Mouse (Mus musculus) heart, adult 8-10 months (tissue): ENCODE results near the gene Gm39115. TPM values are rescaled to one million over a fixed set of nuclear protein-coding genes. Genes with fewer than 3 reads are reported as not detected.

Experiments
- DNase-seq: peaks from one replicate; pipeline ENCODE4 v3.0.0; 2022; ENCODE audit warnings: low spot score
- total RNA-seq, 4 experiments: library from RNA; stranded (reverse); gene quantifications; 2 replicates each; pipeline ENCODE4 v1.2.4; 2022

The Gm39115 gene
- total RNA-seq, 4 experiments from 2014 or later, result not detected

DNA sequence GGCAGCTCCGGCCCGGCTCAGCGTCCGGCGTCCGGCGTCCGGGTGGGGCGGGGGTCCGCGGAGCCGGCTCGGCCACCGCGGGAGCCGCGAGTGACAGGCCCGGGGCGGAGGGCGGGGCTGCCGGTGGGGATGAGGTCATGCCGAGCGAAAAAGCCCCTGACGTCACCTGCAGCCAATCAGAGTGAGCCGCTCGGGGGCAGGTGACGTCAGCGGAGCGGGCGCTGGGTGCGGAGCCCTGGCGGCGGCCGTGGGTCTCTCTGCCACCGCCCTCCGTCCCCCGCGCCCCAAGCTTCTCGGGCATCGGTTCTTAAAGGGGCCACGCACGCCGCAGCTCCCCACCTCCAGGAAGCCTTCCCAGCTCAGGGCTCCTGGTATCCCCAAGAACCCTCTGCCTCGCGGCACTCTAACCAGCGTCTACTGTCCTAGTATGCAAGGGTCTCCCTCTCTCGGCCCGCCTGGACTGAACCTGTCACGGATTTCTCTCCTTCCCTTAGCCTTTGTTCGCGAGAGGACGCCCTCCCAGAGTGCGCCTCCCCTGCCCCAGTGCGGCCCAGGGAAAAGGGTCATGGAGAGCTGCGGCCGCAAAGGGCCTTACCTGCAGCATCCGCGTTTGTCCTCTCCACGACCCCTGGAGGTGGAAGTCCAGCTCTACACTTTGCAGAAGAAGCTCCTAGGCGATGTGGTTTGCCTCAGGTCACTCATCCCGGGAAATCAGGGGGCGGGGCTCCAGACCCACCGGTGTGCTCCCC lies 40.5 kb downstream of the Gm39115 start, which contains the start of gene Dusp8:
Gene Dusp8, minus strand, starts transcription at position 661 of the 749 bp plus-strand sequence.
- DNase-seq, result peak; percentile 93

DNA sequence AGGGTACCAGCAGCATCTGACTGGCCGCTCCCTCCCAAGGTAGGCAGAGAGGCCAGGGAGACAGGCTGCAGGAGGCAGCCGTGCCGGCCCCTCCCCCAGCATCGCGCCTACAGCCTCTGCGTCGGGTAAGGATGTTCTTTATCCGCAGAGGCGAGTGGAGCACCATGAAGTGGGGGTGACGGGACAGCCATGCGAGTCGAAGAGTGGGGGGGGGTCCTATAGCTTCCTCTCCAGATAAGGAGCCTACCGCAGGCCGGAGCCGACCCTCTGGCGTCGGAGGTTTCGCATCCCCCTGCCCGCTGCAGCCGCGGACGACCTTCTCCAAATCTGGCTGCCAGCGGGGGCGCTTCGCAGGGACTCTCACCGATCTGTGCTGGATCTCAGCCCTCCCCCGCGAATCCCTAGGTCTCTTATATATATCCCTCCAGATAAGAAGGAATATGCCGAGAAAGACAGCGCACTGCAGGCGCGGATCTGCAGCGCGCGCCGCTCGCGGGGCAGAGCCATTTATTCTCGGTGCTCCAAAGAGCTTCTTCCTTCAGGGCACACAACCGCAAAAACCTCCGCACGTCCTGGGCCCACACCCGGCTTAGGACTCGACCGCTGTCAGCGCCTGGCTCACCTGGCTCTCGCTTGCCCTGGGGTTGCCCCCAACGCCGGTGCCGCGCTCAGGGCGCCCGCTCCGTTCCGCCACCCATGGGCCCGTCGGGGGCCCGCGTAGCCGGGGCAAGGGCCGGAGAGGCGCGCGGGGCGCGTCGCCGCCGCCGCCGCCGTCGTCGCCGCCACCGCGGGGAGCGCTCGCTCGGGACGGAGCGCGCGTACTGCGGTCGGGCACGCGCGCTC lies 41.3 kb downstream of the Gm39115 start:
- DNase-seq, result no peak

DNA sequence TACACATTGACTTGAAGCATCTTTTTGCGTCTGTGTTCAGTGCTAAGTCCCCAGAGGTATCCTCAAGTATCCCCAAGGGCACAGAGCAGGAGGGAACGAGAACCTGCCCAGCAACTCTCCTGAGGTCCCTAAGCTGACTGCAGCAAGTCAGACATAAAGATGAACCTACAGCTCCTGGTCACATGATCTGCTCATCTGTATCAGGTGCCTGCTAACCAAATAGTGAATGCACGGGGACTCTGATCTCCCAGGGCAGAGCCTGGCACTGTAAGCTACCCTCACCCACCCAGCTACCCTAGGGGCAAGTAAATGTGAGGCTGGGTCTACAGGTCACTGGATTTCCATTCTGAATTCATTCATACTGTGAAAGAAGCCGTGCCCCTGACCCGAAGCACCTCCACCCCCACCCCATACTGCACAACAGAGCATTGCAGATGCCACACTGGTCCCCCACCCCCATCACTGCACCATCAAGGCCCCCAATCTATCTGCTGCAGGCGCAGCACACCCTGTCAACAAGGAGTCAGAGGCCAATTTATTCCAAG lies 42.1 kb downstream of the Gm39115 start:
- no peak for DNase-seq

DNA sequence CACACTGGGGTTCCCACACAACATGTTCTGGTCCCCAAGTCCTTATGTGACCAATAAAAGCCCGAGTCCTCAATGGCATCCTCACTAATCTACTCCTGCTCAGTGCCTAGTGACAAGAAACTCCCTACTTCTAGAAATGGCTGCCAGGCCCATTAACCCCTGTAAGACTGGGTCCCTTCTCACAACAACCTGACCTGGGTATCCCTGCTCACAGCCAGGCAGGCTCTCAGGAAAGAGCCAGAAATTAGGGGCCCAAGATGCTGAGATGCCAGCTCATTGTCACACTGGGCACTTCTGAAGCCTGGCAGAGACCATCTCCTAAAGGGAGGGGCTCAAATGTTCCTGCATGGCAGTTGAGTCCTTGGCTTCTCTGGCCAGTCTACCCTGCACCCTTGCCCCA lies 42.8 kb downstream of the Gm39115 start:
- DNase-seq, result no peak

DNA sequence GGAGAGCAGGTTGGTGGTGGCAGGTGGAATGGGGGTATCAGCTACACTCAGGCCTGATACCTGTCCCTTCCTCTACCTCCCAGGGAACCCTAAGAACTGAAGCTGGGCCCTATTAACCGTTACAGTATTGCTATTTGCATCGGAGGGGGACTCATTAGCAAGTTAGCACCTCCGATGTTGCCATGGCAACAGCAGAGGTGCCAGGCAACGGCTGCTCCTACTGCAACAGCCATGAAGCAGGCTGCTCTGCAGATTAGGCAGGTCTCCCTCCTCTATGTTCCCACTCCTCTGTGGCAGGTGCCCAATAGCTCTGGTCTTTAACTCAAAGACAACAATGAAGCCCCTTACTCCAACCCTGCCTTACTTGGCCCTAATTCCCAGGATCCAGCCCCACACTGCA lies 44.0 kb downstream of the Gm39115 start:
- no peak for DNase-seq

DNA sequence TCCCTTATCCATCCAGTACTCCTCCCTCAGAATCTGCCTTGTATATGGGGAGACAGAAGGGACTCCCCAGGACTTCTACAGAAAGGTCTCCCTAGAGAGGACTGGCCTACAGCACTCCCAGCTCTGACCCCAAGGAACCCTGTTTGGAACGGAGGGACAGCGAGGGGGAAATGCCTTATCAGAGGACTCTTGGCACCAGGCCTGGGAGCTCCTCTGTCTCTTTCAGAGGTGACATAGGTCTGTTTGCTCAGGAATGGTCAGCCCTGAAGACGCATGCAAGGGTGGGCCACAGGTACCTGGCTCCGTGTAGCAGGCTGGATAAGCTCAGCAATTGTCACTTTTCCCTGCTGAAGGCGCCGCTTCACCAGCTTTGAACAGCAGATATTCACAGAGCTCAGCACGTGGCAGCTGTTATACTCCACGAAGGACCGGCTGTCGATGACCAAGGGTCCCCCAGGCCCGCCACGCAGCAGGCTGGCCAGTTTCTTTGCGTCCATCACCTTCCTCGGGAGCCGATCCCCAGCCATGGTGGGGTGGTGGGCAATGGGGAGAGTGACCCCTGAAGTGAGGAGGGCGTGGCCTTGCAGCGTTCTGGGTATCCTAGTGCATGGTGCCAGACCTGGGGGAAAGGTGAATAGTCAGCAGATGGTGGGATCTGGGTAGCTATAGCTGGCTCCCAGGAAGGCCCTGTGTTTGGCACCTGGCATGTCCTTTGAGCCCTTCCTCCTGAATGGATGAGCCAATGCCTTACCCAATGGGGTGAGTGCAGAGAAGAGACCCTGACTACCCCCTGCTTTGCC lies 46.0 kb downstream of the Gm39115 start:
- DNase-seq, result no peak

DNA sequence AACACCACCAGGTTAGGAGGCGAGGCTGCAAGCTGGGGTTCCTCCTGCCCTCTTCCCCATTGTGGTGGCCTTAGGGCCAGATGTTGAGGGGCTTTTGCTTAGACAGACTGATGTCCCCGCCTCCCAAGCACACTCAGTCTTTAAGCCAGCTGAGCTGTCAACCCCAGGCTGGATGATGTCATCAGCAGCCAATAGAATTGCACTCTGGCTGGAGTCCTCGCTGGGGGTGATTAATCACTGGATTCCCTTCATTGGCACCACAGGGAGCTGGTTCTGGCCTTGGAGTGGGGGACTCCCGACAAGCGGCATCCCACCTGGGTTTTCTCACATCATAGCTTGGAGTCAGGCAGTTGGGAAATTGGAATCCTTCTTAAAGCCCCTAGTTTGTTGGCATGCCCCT lies 46.9 kb downstream of the Gm39115 start:
- no peak for DNase-seq

DNA sequence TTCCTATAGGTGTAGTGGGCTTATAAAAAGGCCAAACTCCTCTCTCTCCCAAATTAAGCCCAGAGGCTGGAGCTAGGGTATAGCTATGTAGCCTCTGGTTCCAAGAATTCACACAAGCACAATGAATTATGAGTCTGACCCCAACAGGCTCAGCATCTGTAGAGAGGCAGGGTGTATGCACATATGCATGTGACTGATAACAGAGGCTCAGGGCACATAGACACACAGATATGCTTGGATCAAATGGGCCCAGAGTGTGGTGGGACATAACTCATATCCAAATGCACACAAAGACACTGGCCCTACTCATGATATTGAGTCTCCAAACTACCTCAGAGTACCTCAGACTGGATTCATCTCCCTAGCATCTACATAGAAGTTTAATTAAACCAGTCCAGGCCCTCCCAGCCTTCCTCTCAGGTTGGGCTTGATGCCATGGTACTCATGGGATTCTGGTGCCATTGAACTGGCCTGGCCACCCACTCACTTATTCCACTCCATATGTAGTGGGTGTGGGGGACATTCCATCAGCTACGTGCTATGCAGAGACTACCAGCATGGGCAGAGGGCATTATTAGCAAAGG lies 48.7 kb downstream of the Gm39115 start:
- no peak for DNase-seq

DNA sequence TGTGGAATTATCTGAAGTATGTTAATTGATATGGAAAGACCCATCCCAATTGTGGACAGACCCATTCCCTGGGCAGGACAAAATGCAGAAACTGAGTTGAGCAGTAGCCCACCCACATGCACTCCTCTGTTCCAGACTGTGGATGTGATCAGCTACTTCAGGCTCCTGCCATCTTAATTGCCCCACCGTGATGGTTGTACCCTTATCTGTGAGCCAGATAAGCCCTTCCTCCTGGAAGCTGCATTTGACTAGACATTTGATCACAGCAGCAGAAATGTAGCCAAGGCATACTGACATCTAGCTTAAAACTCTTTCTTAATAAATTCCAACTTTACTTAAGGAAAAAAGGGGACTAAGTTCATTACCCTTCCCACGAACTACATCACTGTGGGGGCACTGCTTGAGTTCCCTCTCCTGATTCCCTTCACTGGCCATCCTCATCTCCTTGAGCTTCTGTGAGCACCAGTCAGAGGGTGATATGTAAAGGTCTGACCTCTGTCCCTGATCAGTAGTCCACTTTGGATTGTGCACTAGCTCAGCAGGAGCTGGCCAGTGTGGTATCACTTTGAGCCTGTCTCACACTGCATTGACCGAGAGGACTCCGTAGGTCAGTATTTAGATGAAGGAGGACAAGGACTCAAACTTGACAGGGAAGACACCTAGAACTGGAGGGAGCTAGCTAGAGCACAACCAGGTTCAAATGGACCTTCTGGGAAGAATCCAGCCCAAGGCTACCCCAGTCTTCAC lies 49.5 kb downstream of the Gm39115 start:
- no peak for DNase-seq

Other genes starting within 250 kb of the Gm39115 start
- gene Tollip, start 217.5 kb downstream of the Gm39115 start, total RNA-seq, result 10 to 100 TPM; 55.3 to 61.2 (median 57.8) TPM
- gene Brsk2, start 186.3 kb downstream of the Gm39115 start, total RNA-seq, result under 1 TPM; 0.16 to 0.43 (median 0.22) TPM
- 10 to 100 TPM; 45.2 to 53.5 (median 46.9) TPM for gene Mob2, start 75.0 kb downstream of the Gm39115 start, total RNA-seq
- gene Dusp8, start 40.2 kb downstream of the Gm39115 start, total RNA-seq, result 10 to 100 TPM; 26.3 to 48.9 (median 37.9) TPM
- gene Gm45618, start 15.3 kb downstream of the Gm39115 start, total RNA-seq, result not detected
- gene Gm45337, start 8.6 kb upstream of the Gm39115 start, total RNA-seq, result not detected
- not detected for gene Gm29735, start 21.1 kb upstream of the Gm39115 start, total RNA-seq
- not detected for gene Gm4553, start 29.7 kb upstream of the Gm39115 start, total RNA-seq
- gene Krtap5-2, start 40.0 kb upstream of the Gm39115 start, total RNA-seq, result not detected
- not detected for gene Gm10153, start 54.4 kb upstream of the Gm39115 start, total RNA-seq
- gene Krtap5-3, start 65.3 kb upstream of the Gm39115 start, total RNA-seq, result not detected
- gene Gm7579, start 75.8 kb upstream of the Gm39115 start, total RNA-seq, result not detected
- under 1 TPM in 1 of 4 experiments, not detected in 3; 0.22 TPM for gene Krtap5-5, start 93.9 kb upstream of the Gm39115 start, total RNA-seq
- gene Gm40460, start 105.0 kb upstream of the Gm39115 start, total RNA-seq, result not detected
- not detected for gene Gm2431, start 122.3 kb upstream of the Gm39115 start, total RNA-seq
- not detected for gene Gm4559, start 138.3 kb upstream of the Gm39115 start, total RNA-seq
- gene Krtap5-1, start 161.1 kb upstream of the Gm39115 start, total RNA-seq, result not detected
- not detected for gene Krtap5-4, start 167.5 kb upstream of the Gm39115 start, total RNA-seq
- 1 to 10 TPM; 2.4 to 4.7 (median 3.4) TPM for gene Ifitm10, start 237.7 kb upstream of the Gm39115 start, total RNA-seq
- 10 to 100 TPM in 1 of 4 experiments, 1 to 10 TPM in 2, under 1 TPM in 1; 0.63 to 14.1 (median 6.3) TPM for gene Gm49369, start 246.6 kb upstream of the Gm39115 start, total RNA-seq